Mouse (Mus musculus): Measurements from ENCODE around the gene Tmem123.

Tmem123 gene

GRCm38 (mm10) chr9:7775986-7776385 is 12.1 kb downstream of the Tmem123 start:
- DNase-seq: no peak

GRCm38 (mm10) chr9:7776940-7777339 is 13.1 kb downstream of the Tmem123 start:
- DNase-seq: no peak

- DNase-seq: peak in 1 of 2 experiments; percentile 39
Measured at GRCm38 (mm10) chr9:7777652-7778051, 13.8 kb downstream of the Tmem123 start.

GRCm38 (mm10) chr9:7778771-7779170 is 14.9 kb downstream of the Tmem123 start:
- DNase-seq: no peak

GRCm38 (mm10) chr9:7779786-7780185 is 15.9 kb downstream of the Tmem123 start:
- no peak for DNase-seq

GRCm38 (mm10) chr9:7780250-7781150 is 16.7 kb downstream of the Tmem123 start:
- DNase-seq: no peak

GRCm38 (mm10) chr9:7783823-7784614 is 20.2 kb downstream of the Tmem123 start:
- no peak for DNase-seq

- DNase-seq: no peak
Measured at GRCm38 (mm10) chr9:7784615-7785012, 20.8 kb downstream of the Tmem123 start.

GRCm38 (mm10) chr9:7785396-7785795 is 21.6 kb downstream of the Tmem123 start:
- DNase-seq: no peak

GRCm38 (mm10) chr9:7786086-7786485 is 22.2 kb downstream of the Tmem123 start:
- DNase-seq: no peak

GRCm38 (mm10) chr9:7788411-7788810 is 24.6 kb downstream of the Tmem123 start:
- no peak for DNase-seq

- no peak for DNase-seq
Measured at GRCm38 (mm10) chr9:7789764-7790575, 26.1 kb downstream of the Tmem123 start.

GRCm38 (mm10) chr9:7790580-7791084 is 26.8 kb downstream of the Tmem123 start:
- DNase-seq: no peak

- DNase-seq: peak; percentile 64 to 73
Measured at GRCm38 (mm10) chr9:7793561-7793960, 29.7 kb downstream of the Tmem123 start.

GRCm38 (mm10) chr9:7795581-7795980 is 31.7 kb downstream of the Tmem123 start:
- DNase-seq: no peak

GRCm38 (mm10) chr9:7796129-7796864 is 32.5 kb downstream of the Tmem123 start:
- no peak for DNase-seq

GRCm38 (mm10) chr9:7797542-7797941 is 33.7 kb downstream of the Tmem123 start:
- no peak for DNase-seq

GRCm38 (mm10) chr9:7798555-7798954 is 34.7 kb downstream of the Tmem123 start:
- DNase-seq: peak; percentile 44 to 60

- no peak for DNase-seq
Measured at GRCm38 (mm10) chr9:7805101-7805506, 41.3 kb downstream of the Tmem123 start.

- DNase-seq: no peak
Measured at GRCm38 (mm10) chr9:7822758-7823157, 58.9 kb downstream of the Tmem123 start.

- DNase-seq: no peak
Measured at GRCm38 (mm10) chr9:7824916-7825315, 61.1 kb downstream of the Tmem123 start.

- DNase-seq: no peak
Measured at GRCm38 (mm10) chr9:7828706-7829105, 64.9 kb downstream of the Tmem123 start.
